In the genomic region with DNA sequence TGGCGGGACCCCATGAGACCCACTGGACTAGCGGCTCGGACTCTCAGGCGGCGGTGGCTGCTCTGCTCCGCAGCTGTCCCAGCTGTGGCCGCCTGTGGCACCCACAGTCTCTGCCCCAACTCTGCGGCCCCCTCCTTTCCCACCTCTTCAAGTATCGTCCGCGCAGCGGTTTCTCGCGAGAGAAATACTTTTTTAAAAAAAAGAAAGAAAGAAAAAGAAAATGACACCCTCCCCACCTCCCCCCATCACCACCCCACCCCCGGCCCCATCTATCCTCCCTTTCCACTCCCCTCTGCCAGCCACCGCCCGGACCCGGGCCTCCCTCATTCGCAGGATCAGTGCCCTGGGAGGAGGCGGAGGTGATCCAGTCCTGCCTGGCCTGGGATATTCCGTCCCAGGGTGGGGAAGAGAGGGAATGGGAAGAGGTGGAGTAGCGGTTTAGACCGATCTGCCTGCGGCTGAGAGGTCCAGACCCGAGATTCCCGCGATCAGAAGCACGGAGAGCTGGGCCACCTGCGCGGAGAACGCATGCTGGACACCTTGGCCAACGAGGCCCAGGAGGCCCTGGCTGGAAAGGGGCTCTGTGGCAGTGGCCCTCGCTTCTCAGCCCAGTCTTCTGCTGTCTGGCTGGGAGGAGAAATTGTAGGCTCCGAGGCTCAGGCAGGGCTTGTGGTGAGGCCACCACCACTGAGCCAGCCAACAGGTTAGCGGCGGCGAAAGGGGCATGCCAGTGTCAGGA, we compare ENCODE assay signal across 8 mouse cellular contexts. TPM values are rescaled to one million over a fixed set of nuclear protein-coding genes. Genes with fewer than 3 reads are reported as not detected.
DNase-seq lines count a peak whose midpoint lies in the region; ATAC-seq and TF ChIP-seq lines count a peak whose summit lies in the region.

No protein-coding gene starts in this region.

- peaks cover 6% of the 10 kb centered on the region; the same call in 1 of the 2 replicates for H3K4me1 ChIP-seq in embryonic facial prominence, embryonic 14.5 days (ENCODE audit: control insufficient read depth, insufficient read depth, low read length)
- H3K4me1 ChIP-seq in heart, postnatal 0 days (ENCODE audit: control insufficient read depth, insufficient read depth) = 0 out of 2 replicates have a peak, but pooled peaks cover 7% of the 10 kb centered on the region
- H3K4me1 ChIP-seq in limb, embryonic 10.5 days = peaks cover 26% of the 10 kb centered on the region
- peaks cover 14% of the 10 kb centered on the region for H3K4me1 ChIP-seq in midbrain, embryonic 12.5 days

- 0 out of 2 replicates have a peak, but pooled peaks have one; percentile 53 for TF ChIP-seq EP300 in heart, postnatal 0 days (IDR thresholded peaks at IDR 0.05; ENCODE audit: low read depth)

- H3K4me3 ChIP-seq in embryonic facial prominence, embryonic 14.5 days (ENCODE audit: low read depth, low read length) = peak overlapping the region; percentile 81
- H3K4me3 ChIP-seq in heart, postnatal 0 days (ENCODE audit: low read depth, low read length) = peak overlapping the region; percentile 60
- H3K4me3 ChIP-seq in limb, embryonic 10.5 days = peak overlapping the region; percentile 79
- H3K4me3 ChIP-seq in midbrain, embryonic 12.5 days = peak overlapping the region; percentile 63

- TF ChIP-seq CTCF in heart, postnatal 0 days (IDR thresholded peaks at IDR 0.05; ENCODE audit: low read depth) = no peak

- H3K9me3 ChIP-seq in embryonic facial prominence, embryonic 14.5 days (ENCODE audit: control insufficient read depth, low read length) = no peaks in the 10 kb centered on the region
- H3K9me3 ChIP-seq in heart, postnatal 0 days (replicated peaks; ENCODE audit: control insufficient read depth, low read length) = no peaks in the 10 kb centered on the region; the same call in 1 of the 2 replicates
- no peaks in the 10 kb centered on the region for H3K9me3 ChIP-seq in limb, embryonic 10.5 days (replicated peaks)
- H3K9me3 ChIP-seq in midbrain, embryonic 12.5 days = no peaks in the 10 kb centered on the region

- H3K36me3 ChIP-seq in embryonic facial prominence, embryonic 14.5 days (ENCODE audit: control insufficient read depth, insufficient read depth, low read length) = peaks cover 6% of the 10 kb centered on the region
- H3K36me3 ChIP-seq in heart, postnatal 0 days (replicated peaks; ENCODE audit: control insufficient read depth, insufficient read depth, low read length) = no peaks in the 10 kb centered on the region; the same call in 1 of the 2 replicates
- 0 out of 2 replicates have a peak, but pooled peaks cover 5% of the 10 kb centered on the region for H3K36me3 ChIP-seq in limb, embryonic 10.5 days
- no peaks in the 10 kb centered on the region for H3K36me3 ChIP-seq in midbrain, embryonic 12.5 days

- peak overlapping the region; percentile 76 for H3K4me2 ChIP-seq in embryonic facial prominence, embryonic 14.5 days (ENCODE audit: low read depth, low read length)
- H3K4me2 ChIP-seq in heart, postnatal 0 days (ENCODE audit: low read depth, low read length) = peak overlapping the region; percentile 91
- peak overlapping the region; percentile 97 for H3K4me2 ChIP-seq in midbrain, embryonic 12.5 days (replicated peaks)

- WGBS in embryonic facial prominence, embryonic 14.5 days = 1% methylated on average over 31 of the region's 37 CpGs
- 2% methylated on average over 37 of the region's 37 CpGs for WGBS in heart, postnatal 0 days
- 1% methylated on average over 37 of the region's 37 CpGs for WGBS in limb, embryonic 10.5 days
- under 1% methylated on average over 34 of the region's 37 CpGs for WGBS in midbrain, embryonic 12.5 days

- peak overlapping the region; percentile 92 for H3K27ac ChIP-seq in embryonic facial prominence, embryonic 14.5 days (replicated peaks; ENCODE audit: low read depth, low read length)
- peak overlapping the region; percentile 85 for H3K27ac ChIP-seq in heart, postnatal 0 days (ENCODE audit: low read depth)
- H3K27ac ChIP-seq in limb, embryonic 10.5 days = peak overlapping the region; percentile 88
- H3K27ac ChIP-seq in midbrain, embryonic 12.5 days (replicated peaks) = peak overlapping the region; percentile 66

- 0 out of 2 replicates have a peak, but pooled peaks cover 6% of the 10 kb centered on the region for H3K27me3 ChIP-seq in embryonic facial prominence, embryonic 14.5 days (replicated peaks; ENCODE audit: control insufficient read depth, insufficient read depth, low read length)
- H3K27me3 ChIP-seq in heart, postnatal 0 days (ENCODE audit: control insufficient read depth, insufficient read depth, low read length) = peaks cover 19% of the 10 kb centered on the region
- peaks cover 54% of the 10 kb centered on the region for H3K27me3 ChIP-seq in limb, embryonic 10.5 days (ENCODE audit: low read depth, poor library complexity, severe bottlenecking)
- H3K27me3 ChIP-seq in midbrain, embryonic 12.5 days = peaks cover 12% of the 10 kb centered on the region

- ATAC-seq in embryonic facial prominence, embryonic 14.5 days (ENCODE audit: low read depth) = peak; percentile 90
- ATAC-seq in heart, postnatal 0 days (ENCODE audit: insufficient read depth, low read depth) = peak; percentile 88
- peak; percentile 87 for ATAC-seq in midbrain, embryonic 12.5 days (ENCODE audit: low FRiP score, low read depth)

- peak; percentile 9 for DNase-seq in thymus, postnatal 4 days
- no peak for DNase-seq in thymus, postnatal 36 days
- peak; percentile 91 for DNase-seq in embryonic facial prominence, embryonic 14.5 days (ENCODE audit: low spot score)
- DNase-seq in heart, postnatal 0 days (ENCODE audit: low spot score) = peak; percentile 68
- peak; percentile 77 for DNase-seq in limb, embryonic 10.5 days (ENCODE audit: low spot score)
- DNase-seq in testis, postnatal 10 days (ENCODE audit: low spot score) = peak; percentile 84
- DNase-seq in cerebellum, adult 11-12 months = no peak

- H3K9ac ChIP-seq in embryonic facial prominence, embryonic 14.5 days (ENCODE audit: low read depth, low read length) = peak overlapping the region; percentile 84
- peak overlapping the region; percentile 57 for H3K9ac ChIP-seq in heart, postnatal 0 days (replicated peaks; ENCODE audit: low read depth, low read length)
- H3K9ac ChIP-seq in midbrain, embryonic 12.5 days (replicated peaks) = peak overlapping the region; percentile 70

RNA-seq across cellular contexts. Expression of a gene that starts 1.3 kb away (rescaled TPM):
- 61.0 and 61.1 TPM in 2 replicates for polyA plus RNA-seq in embryonic facial prominence, embryonic 14.5 days (2014; fragmentation: Nextera tagmentation; extraction: Ambion mirVana)
- total RNA-seq in heart, postnatal 0 days (2014; rRNA removed; ENCODE audit: low replicate concordance) = 101 and 127 TPM in 2 replicates
- polyA plus RNA-seq in heart, postnatal 0 days (2015; fragmentation: Nextera tagmentation; extraction: Ambion mirVana) = 11.7 and 12.7 TPM in 2 replicates
- polyA plus RNA-seq in limb, embryonic 10.5 days (2016; fragmentation: Nextera tagmentation; extraction: Ambion mirVana) = 4.5 and 5.6 TPM in 2 replicates
- 10.9 and 11.2 TPM in 2 replicates for polyA plus RNA-seq in midbrain, embryonic 12.5 days (2016; fragmentation: Nextera tagmentation; extraction: Ambion mirVana)

RNA-seq across cellular contexts. Expression of a gene that starts 1.6 kb away (rescaled TPM):
- polyA plus RNA-seq in embryonic facial prominence, embryonic 14.5 days (2014; fragmentation: Nextera tagmentation; extraction: Ambion mirVana) = 0.31 and 0.60 TPM in 2 replicates
- not detected in 2 replicates for total RNA-seq in heart, postnatal 0 days (2014; rRNA removed; ENCODE audit: low replicate concordance)
- 0.42 and 0.51 TPM in 2 replicates for polyA plus RNA-seq in heart, postnatal 0 days (2015; fragmentation: Nextera tagmentation; extraction: Ambion mirVana)
- 0.14 and 0.16 TPM in 2 replicates for polyA plus RNA-seq in limb, embryonic 10.5 days (2016; fragmentation: Nextera tagmentation; extraction: Ambion mirVana)
- polyA plus RNA-seq in midbrain, embryonic 12.5 days (2016; fragmentation: Nextera tagmentation; extraction: Ambion mirVana) = 0.15 and 0.33 TPM in 2 replicates

Comparison
In these comparisons a context has a peak if more than half of its experiments do, and no peak if none do; other contexts are left out.
1. DNase-seq: peak in thymus, postnatal 4 days (single experiment), embryonic facial prominence, embryonic 14.5 days (single experiment), heart, postnatal 0 days (single experiment), limb, embryonic 10.5 days (single experiment) and testis, postnatal 10 days (single experiment); none in thymus, postnatal 36 days (0 of 2) and cerebellum, adult 11-12 months (single experiment).
2. Peak in every context shown above with its lines, with median percentiles within 50 percentile points of each other: ATAC-seq, H3K27ac ChIP-seq, H3K4me2 ChIP-seq, H3K4me3 ChIP-seq and H3K9ac ChIP-seq.